Mouse (Mus musculus): Measurements from ENCODE around the gene Phf23. TPM values are rescaled to one million over a fixed set of nuclear protein-coding genes. Genes with fewer than 3 reads are reported as not detected.
A peak's percentile ranks its signal among the peaks of the same experiment; 100 is the strongest.

The Phf23 gene
- polyA plus RNA-seq, 1 experiment = 54.9 TPM

DNA sequence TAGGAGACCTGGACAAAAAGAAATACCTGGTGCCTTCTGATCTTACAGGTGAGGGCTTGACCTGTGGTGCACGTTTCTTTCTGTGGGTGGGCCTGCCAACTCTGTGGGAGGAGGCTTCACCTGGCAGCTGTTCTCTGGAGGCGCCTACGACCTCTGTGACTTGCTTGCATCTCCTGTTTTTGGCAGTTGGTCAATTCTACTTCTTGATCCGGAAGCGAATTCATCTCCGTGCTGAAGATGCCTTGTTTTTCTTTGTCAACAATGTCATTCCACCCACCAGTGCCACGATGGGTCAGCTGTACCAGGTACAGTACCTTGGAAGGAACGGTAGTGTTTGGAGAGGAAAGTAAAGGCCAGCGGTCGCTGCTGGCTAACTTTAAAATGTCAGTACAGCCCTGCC lies 3.2 kb upstream of the Phf23 start:
- DNase-seq (ENCODE audit: low read depth) = no peak
- TF ChIP-seq POLR2A (IDR thresholded peaks at IDR 0.05; ENCODE audit: borderline replicate concordance, extremely low read depth, insufficient read depth, insufficient read length, poor library complexity, severe bottlenecking) (no peak), CTCF (IDR thresholded peaks at IDR 0.05; ENCODE audit: borderline replicate concordance, extremely low read depth, insufficient read depth, insufficient read length) (no peak)

DNA sequence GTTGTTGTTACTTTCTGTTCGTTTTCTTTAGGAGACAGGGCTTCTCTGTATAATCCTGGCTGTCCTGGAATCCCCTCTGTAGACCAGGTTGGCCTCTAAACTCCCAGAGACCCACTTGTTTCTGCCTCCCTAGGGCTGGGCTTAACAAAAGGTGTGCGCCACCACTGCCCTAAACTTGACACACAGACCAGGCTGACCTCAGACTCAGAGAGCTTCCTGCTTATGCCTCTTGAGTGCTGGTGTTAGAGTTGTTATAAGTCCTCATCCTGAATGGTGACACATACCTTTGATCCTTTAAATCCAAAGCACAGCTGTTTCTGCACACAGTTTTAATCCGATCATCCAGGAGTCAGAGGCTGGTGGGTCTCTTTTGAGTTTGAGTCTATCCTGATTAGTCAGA lies 2.6 kb upstream of the Phf23 start:
- DNase-seq (ENCODE audit: low read depth) = no peak
- no peak for TF ChIP-seq CTCF (IDR thresholded peaks at IDR 0.05; ENCODE audit: borderline replicate concordance, extremely low read depth, insufficient read depth, insufficient read length)
- no peak for TF ChIP-seq POLR2A (IDR thresholded peaks at IDR 0.05; ENCODE audit: borderline replicate concordance, extremely low read depth, insufficient read depth, insufficient read length, poor library complexity, severe bottlenecking)

- TF ChIP-seq POLR2A (IDR thresholded peaks at IDR 0.05; ENCODE audit: borderline replicate concordance, extremely low read depth, insufficient read depth, insufficient read length, poor library complexity, severe bottlenecking) (no peak), CTCF (IDR thresholded peaks at IDR 0.05; ENCODE audit: borderline replicate concordance, extremely low read depth, insufficient read depth, insufficient read length) (no peak)
- DNase-seq (ENCODE audit: low read depth) = no peak
These were observed 1.0 kb upstream of the Phf23 start for GRCm38 (mm10) chr11:69994401-69995090.

DNA sequence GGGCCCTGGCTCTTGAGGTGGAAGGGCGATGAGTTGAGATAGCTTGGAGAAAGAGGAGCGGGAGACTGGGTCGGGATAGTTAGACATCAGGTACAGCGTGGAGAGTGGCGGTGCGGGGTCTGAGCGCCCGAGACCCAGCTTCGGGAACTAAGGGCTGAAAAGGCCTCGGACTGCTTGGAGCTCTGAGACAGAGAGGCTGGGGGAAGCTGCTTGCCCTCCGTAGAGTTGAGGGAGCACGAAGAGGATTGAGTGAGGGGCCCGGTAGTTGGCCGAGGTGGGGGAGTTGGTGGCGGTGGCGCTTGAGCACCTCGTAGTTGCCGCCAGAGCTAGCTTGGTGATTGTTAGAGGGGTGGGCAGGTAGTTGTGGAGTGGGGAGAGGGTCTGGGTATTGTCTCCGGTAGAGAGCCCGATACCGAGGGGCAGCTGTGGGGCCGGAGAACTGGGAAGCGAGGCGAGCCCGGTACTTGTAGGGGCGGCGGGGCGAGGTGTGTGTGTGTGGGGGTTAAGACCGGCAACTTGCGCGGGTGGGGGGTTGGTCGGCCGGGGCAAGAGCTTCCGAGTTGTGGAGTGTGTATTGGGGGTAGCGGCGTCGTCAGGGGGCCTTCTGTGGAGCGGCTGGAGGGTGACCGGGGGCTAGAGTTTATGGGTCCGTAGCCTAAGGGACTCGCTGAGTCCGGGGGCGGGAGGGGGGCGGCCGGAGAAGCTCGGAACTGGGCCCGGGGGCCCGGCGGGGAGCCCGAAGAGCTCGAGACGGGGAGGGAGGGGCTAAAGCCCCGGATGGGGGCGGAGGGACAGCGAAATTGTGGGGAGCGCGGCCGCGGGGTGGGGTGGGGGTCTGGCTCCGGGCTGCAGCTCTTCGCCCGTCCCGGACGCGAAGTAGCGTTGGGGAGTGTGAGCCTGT lies 834 bp downstream of the Phf23 start:
- peak; percentile 61 for DNase-seq (ENCODE audit: low read depth)
- TF ChIP-seq CTCF (IDR thresholded peaks at IDR 0.05; ENCODE audit: borderline replicate concordance, extremely low read depth, insufficient read depth, insufficient read length) (no peak), POLR2A (IDR thresholded peaks at IDR 0.05; ENCODE audit: borderline replicate concordance, extremely low read depth, insufficient read depth, insufficient read length, poor library complexity, severe bottlenecking) (no peak)

DNA sequence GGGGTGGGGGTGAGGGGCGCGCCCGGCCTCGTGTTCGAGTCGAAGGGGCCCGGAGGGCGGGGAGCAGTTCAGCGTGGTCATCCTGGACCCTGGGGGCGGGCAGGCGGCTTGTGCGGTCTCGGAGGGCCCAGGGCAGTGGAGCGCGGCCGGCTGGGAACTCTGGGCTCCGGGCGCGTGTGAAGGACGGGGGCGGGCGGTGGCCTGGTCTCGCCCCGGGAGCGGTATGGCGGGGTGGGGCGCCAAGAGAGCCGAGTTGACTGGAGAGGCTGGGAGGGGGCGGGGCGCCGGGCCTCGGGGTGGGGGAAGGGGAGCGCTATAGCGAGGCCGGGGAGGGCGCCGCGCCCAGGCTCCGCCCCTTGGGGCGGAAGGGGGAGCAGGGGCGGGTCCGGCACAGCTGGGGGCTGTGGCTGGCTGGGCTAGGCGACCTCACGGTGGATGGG lies 1.5 kb downstream of the Phf23 start:
- TF ChIP-seq POLR2A (IDR thresholded peaks at IDR 0.05; ENCODE audit: borderline replicate concordance, extremely low read depth, insufficient read depth, insufficient read length, poor library complexity, severe bottlenecking) (0 out of 2 replicates have a peak, but pooled peaks have one; percentile 41), CTCF (IDR thresholded peaks at IDR 0.05; ENCODE audit: borderline replicate concordance, extremely low read depth, insufficient read depth, insufficient read length) (no peak)

DNA sequence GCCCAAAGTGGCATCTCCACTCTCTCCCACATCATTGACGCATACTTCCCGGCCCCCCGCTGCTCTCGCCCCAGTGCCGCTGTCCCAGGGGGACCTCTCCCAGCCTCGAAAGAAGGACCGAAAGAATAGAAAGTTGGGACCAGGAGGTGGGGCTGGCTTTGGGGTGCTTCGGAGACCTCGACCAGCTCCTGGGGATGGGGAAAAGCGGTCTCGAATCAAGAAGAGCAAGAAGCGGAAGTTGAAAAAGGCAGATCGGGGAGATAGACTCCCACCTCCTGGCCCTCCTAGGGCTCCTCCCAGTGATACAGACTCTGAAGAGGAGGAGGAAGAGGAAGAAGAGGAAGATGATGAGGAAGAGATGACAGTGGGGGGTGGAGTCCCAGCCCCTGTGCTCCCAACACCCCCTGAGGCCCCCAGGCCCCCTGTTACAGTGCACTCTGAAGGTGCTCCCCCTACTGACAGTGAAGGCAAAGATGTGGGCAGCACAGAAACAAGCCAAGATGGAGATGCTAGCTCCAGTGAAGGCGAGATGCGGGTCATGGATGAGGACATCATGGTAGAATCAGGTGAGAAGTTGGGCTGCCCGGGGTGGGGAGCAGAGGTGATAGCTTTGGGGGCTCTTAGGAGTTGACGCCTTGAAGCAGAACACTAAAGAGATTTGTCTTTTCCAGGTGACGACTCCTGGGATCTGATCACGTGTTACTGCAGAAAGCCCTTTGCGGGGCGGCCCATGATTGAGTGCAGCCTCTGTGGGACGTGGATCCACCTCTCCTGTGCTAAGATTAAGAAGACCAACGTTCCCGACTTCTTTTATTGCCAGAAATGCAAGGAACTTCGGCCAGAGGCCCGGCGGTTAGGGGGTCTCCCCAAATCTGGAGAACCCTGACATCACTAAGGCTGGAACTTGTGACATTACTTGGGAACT lies 3.3 kb downstream of the Phf23 start:
- peak; percentile 21; the same call in 1 of the 2 replicates for TF ChIP-seq CTCF (IDR thresholded peaks at IDR 0.05; ENCODE audit: borderline replicate concordance, extremely low read depth, insufficient read depth, insufficient read length)
- no peak for TF ChIP-seq POLR2A (IDR thresholded peaks at IDR 0.05; ENCODE audit: borderline replicate concordance, extremely low read depth, insufficient read depth, insufficient read length, poor library complexity, severe bottlenecking)

More for the DNA sequence above, 1.5 kb downstream of the Phf23 start:
- peak; percentile 84 for DNase-seq (ENCODE audit: low read depth)

GRCm38 (mm10) chr11:69999666-70000065 lies 4.1 kb downstream of the Phf23 start:
- TF ChIP-seq POLR2A (IDR thresholded peaks at IDR 0.05; ENCODE audit: borderline replicate concordance, extremely low read depth, insufficient read depth, insufficient read length, poor library complexity, severe bottlenecking) (no peak), CTCF (IDR thresholded peaks at IDR 0.05; ENCODE audit: borderline replicate concordance, extremely low read depth, insufficient read depth, insufficient read length) (no peak)
- DNase-seq (ENCODE audit: low read depth) = no peak

More for the DNA sequence above, 3.3 kb downstream of the Phf23 start:
- DNase-seq (ENCODE audit: low read depth) = no peak

DNA sequence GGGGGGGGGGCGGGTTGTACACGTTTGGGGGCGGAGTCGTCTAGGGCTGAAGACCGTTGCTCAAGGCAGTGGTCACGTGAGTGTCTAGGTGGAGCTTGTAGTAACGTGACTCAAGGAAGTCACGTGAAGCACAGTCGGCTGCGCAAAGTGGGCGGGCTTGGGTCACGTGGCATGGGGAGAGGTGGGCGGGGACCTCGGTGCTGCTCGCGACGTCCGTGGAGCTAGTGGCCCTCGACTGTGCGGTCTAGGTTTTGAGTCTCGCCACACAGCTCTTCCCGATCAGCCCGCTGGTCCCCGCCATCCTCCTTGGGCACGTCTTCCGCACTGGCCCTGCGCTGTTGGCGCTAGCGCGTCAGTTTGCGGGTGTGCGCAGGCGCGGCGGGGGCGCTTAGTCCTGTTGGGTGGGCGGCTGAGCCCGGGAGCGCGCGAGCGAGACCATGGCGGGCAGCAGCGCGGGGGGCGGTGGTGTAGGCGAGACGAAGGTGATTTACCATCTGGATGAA lies 4.9 kb downstream of the Phf23 start, which contains the start of gene Dvl2:
Gene Dvl2 (plus strand): TSS at position 200 of the 503 bp plus-strand sequence.
- DNase-seq (ENCODE audit: low read depth) = peak; percentile 99
- TF ChIP-seq CTCF (IDR thresholded peaks at IDR 0.05; ENCODE audit: borderline replicate concordance, extremely low read depth, insufficient read depth, insufficient read length) (no peak), POLR2A (IDR thresholded peaks at IDR 0.05; ENCODE audit: borderline replicate concordance, extremely low read depth, insufficient read depth, insufficient read length, poor library complexity, severe bottlenecking) (peak; percentile 72; the same call in 1 of the 2 replicates)

- no peak for TF ChIP-seq POLR2A (IDR thresholded peaks at IDR 0.05; ENCODE audit: borderline replicate concordance, extremely low read depth, insufficient read depth, insufficient read length, poor library complexity, severe bottlenecking)
- TF ChIP-seq CTCF (IDR thresholded peaks at IDR 0.05; ENCODE audit: borderline replicate concordance, extremely low read depth, insufficient read depth, insufficient read length) = no peak
- DNase-seq (ENCODE audit: low read depth) = no peak
These were observed 5.6 kb downstream of the Phf23 start for GRCm38 (mm10) chr11:70001159-70001558.

DNA sequence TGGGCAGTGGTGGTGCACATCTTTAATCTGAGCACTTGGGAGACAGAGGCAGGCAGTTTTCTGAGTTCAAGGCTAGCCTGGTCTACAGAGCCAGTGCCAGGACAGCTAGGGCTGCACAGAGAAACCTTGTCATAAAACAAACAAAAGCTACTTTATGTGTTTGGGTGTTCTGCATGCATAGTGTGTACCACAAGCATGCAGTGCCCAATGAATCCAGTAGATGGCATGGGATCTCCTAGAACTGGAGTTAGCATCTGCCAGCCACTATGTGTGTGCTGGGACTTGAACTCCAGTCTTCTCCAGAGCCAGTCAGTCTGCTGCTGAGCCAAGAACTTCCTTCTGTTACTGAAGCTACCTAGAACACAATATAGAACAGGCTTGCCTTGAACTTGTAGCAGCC lies 6.3 kb downstream of the Phf23 start:
- TF ChIP-seq POLR2A (IDR thresholded peaks at IDR 0.05; ENCODE audit: borderline replicate concordance, extremely low read depth, insufficient read depth, insufficient read length, poor library complexity, severe bottlenecking) (no peak), CTCF (IDR thresholded peaks at IDR 0.05; ENCODE audit: borderline replicate concordance, extremely low read depth, insufficient read depth, insufficient read length) (peak; percentile 48; the same call in 1 of the 2 replicates)
- DNase-seq (ENCODE audit: low read depth) = peak; percentile 62

All from brain, embryonic 14.5 days (tissue).